Mouse (Mus musculus) kidney, postnatal 10 days (tissue): ENCODE measurements around the gene Cln3.

Experiments used
- DNase-seq: peaks from one replicate; pipeline ENCODE4 v3.0.0; 2021; ENCODE audit warnings: mixed read lengths

Cln3 gene

DNA sequence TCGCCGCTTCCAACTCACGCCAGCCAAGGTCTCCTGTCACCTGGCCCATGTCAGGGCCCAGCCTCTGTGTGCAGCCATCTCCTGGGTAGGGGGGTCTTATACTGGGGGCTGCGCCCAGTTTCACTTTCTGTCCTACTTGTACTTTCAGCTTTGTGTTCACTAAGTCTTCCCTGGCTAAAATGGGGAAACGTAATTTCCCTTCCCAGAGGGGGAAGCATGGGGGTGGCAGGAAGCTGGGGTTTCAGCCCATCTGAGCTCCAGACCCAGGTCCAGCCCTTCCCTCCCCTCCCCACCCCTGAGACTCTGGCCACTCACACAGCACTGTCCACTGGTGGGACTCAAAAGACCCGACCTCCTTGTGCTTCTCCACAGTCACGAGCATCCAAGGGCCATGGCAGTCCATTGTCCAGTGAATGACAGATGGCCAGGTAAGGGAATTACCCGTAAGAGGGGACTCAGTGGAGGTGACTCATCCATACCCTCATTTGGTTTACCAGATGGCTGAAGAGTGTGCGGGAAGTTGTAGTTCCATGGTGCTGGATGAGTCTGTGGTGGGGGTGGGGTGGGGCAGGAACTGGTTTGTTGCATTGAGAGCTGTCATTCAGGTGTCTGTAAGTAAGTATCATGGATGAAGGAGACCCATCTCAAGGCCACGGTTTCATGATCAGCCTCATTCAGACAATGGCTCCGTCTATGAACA, 9.4 kb upstream of the Cln3 start, which contains the start of gene Il27:
TSS of gene Il27 (minus strand) at position 80 of the 700 bp plus-strand sequence.
- no peak for DNase-seq

DNA sequence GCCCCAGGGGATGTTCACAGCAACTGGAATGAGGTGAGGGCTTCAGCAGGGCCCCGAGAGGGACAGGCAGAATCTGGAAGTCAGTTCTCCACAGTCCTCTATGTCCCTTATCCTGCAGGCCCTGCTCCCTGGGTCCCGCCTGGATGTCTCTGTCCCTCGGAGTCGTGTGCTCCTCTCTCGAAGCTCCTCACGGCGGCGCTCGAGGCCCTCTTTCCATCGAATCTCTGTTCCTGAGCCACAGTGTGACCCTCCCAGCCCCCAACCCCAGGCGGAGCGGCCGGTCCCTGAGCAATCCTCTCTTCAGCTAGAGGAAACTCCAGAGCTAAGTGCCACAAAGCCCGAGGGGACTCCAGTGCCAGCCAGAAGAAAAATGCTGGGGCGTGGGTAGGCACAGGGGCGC, 2.2 kb upstream of the Cln3 start:
- DNase-seq = peak; percentile 86

DNA sequence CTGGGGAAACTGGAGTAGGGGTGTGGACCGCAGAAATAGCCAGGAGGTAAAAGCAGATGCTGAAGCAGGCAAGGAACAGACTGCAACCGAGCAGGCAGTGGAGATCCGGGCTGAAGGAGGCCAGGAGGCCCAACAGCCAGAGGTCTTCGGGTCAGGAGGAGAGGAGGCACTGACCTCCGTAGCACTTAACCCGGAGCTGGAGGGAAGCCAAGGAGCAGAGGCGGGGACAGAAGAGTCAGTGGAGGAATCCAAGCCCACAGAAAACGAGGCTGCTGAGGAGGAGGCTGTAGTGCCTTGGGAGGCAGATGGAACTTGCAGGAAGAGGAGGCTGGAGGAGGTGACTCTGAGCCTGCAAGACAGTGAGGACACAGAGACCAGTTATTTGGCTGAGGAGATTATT, 1.2 kb upstream of the Cln3 start:
- peak; percentile 69 for DNase-seq

DNA sequence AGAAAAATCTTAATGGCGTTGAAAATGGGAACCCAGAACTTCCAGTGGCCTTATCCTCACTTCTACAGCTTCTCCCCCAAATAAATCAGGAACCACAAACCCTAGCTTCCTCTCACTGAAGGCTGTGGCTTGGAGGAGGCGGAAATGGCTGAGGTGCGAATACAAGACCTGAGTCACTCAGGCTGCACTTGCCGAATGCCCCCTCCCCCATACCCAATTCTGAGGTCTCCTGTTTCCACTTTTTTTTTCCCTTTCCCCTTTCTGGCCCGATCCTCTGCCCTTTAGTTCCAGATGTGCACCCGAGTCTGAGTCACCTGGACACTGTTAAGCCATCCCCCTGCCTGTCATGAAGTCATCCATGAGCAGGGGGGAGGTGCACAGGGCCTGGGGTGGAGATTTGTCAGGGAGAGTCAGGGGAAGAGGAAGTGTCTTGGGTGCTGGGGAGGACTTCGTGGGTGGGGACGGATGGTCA, 1.1 kb downstream of the Cln3 start, which contains the start of gene Apobr:
TSS of gene Apobr (plus strand) at position 437 of the 472 bp plus-strand sequence.
- DNase-seq = no peak

DNA sequence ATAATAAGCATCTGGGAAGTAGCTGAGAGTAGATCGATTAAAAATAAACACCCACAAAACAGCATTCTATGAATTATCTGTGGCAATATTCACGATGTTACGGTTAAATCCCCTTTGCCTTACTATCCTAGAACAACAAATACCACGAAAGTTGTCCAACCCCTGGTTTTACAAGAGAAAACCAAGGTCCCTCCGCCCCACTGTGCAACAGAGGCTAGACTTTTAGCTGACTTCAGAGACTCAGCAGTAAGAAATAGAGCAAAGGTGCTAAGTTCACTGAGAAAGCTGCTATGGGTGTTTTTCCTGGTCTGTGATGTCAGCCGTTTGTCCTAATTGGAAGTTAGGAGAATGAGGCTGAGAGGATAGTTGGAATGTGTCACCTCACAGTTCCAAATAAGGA, 1.9 kb downstream of the Cln3 start:
- no peak for DNase-seq

DNA sequence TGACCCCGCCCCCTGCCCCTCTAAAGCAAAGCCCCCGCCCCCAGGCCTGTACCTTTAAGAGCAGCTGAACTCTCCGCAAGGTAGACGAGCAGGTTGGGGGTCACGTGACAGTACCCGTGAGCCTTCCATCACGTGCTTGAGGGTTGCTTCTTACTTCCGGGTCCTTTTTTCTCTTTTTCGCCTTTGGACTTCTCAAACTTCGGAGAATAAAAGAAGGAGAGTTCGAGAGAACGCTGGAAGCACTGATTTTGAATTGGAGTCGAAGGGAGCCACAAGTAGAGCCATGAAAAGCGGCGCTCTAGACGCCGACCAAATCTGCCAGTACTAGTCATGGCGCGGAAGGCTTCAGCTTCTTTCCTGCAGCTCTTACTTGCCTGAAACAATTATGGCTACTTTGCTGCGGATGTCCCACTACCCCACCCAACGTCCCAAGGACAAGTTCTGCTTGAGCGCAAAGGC, 2.3 kb downstream of the Cln3 start:
- DNase-seq = peak; percentile 93

DNA sequence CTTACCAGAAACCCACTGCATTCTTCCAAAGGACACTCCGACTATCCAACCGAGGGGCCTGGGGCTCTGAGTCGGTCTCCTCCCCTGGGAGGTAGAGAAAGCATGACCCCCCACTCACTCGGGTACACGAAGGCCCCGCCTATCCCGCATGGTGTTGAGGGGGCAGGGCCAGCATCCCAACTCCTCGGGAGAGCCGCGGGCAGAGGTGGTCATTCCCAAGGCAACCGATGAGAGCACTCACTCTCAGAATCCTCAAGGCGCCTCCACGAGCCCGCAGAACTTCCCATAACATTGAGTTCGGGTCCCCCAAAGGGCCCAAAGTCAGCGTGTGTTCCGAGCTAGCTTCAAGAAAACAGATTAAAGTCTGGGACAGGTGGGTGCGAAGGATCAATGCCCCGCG, 2.9 kb downstream of the Cln3 start:
- DNase-seq = peak; percentile 59

DNA sequence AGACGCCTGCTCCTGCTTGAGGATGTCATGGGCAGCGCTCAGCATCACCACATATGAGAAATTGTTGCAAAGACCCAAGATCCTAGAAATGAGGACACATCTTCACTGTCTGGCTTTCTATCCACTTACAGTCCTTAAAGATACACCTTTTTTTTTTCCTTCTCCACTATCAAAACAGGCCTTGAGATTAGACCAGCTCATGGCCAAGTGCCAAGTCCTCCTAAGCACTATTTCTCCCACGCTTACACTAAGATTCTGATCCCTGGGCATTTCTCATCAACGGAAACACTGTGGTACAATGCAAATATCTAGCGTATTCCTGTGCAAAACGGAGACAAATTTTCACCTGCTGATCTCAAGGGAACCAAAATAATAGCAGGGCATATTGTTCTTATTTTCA, 4.0 kb downstream of the Cln3 start:
- DNase-seq = no peak

DNA sequence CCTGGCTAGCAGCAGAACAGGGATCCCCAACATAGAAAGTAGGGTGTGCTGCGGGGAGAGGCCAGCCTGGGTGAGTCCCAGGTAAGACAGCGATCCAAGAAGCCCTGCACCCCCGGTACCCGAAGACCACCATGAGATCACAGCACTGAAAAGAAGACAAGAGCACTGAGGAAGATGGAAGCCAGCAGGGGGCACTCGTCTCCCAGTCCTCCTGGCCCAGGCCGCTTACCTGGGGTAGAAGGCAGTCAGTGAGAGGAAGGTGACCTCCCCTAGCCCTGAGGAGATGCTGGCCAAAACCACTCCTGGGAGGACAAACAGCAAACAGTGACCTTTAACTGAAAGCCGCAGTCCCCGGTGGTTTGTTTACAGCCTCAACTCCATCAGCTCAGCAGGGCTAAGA, 6.4 kb downstream of the Cln3 start:
- peak; percentile 81 for DNase-seq

DNA sequence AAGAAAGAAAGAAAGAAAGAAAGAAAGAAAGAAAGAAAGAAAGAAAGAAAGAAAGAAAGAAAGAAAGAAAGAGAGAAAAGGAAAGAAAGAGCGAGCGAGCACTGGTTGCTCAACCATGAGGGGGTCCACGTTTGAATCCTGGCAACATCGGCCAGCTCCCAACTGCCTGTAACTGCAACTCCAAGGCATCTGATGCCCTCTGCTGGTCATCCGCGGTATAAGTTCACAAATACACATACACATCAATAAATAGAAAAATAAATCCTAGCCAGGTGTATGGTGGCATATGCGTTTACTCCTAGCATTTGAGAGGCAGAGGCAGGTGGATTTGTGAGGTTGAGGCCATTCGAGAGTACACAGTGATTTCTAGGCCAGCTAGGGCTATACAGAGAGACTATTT, 8.7 kb downstream of the Cln3 start:
- DNase-seq = peak; percentile 77

DNA sequence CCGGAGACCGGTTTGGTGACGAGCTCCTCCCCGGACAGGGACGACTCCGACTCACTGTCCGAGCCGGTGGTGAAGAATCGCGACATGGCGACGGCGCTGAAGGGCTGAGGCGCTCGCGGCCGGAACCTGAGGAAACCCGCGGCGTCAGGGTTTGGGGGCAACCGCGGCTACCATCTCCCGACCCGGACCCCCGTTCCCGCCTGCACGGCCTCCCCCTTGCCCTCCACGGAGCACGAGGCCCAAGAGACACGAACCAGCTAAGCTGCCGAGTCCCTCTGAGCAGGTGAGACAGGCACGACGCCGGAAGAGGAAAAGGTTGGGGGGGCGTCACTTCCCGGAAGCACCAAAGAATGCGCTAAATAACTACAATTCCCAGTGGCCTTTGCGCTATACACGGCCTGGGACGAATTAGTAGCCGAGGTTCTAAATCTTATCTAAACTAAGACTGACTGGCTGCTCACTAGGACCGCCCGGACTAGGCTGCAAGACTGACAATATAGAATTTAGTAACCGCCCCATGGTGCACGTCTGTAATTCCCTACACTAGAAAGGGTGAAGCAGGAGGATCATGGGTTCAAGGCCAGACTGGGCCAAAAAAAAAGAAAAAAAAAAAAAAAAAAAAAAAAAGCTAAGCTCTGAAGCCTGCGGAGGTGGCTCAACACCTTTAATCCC, 19.4 kb downstream of the Cln3 start, which contains the start of gene Eif3c:
TSS of gene Eif3c (minus strand) at position 318 of the 672 bp plus-strand sequence.
- DNase-seq = peak; percentile 89

DNA sequence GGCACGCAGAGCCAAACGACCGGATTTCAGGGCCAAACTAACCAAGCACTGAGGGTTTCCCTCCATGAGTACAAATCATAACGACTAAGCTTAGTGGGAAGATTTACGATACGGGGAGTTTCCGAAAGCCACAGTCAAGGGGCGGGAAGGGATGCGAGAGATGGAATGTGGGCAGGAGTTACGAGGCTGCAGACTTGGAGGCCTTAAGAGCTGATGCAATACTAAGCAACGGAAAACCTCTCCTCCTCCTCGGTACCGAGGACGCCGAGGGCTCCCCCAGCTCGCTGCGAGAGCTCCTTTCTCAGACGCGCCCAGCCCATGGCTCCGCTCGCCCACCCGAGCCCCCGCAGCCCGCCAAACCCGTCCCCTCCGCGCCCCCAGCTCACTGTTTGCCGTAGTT, 19.9 kb downstream of the Cln3 start:
- peak; percentile 51 for DNase-seq

DNA sequence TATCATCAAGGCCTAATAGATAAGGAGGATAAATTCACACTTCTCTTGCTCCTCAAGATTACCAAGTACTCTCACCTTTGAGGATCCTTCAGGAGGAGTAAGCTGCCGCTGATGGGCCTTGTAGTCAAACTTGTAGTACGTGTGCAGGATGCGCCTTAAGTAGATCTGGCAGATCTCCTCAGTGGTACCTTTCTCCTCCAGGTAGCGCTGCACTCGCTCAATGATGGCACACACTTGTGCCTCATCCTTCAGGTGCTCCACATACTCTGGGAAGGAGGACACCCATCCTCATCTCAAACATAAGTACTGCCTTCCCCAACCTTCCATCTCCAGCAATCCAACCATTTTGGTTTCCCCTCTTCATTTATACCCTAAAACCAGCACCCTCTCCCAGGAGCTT, 29.0 kb downstream of the Cln3 start:
- DNase-seq = no peak

DNA sequence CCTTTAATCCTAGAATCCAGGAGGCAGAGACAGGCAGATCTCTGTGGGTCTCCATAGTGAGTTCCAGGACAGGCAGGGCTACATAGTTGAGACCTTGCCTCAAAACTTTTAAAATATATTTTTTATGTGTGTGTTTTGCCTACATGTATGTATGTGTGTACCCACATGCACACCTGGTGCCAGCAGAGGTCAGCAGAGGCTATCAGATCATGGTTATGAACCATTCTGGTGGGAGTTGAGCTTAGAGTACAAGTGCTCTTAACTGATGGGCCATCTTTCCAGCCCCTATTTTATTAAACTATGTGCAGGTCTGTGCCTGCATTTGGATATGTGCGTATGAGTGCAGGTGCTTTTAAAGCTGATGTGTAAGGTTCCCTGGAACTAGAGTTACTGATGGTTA, 30.8 kb downstream of the Cln3 start:
- no peak for DNase-seq

DNA sequence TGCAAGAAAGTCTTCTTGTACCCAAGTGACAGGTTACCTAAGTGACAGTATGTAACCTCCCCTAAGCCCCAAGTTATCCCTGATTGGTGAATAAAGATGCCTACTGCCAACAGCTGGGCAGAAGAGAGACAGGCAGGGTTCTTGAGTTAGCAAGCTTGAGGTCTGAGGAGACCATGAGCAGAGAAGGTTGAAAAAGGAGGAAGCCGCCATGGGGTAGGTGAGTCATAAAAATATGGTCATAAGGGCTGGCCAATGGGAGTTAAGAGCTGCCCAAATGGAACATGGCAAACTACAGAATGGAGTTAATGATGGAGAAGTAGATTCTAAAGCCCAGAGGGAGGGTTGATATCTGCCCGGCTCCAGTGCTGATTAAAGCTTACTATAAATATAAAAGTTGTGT, 40.0 kb downstream of the Cln3 start:
- no peak for DNase-seq

DNA sequence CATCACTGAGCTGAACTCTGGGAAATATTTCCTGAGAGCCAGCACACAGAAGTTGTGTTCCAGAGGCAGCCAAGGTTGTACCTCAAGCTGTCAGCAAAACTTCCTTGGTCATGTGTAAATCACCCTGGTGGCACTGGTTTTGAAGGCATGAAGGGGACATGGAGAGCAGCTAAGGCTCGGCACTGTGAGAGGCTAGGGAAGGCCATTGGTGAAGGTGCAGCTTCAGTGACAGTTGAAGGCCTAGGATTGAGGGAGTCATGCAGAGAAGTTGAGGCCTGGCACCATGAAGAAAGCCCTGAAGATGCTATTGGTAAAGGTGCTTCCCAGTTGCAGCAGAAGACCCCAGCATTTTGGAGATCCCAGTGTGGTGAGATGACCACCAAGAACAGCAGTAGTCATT, 44.0 kb downstream of the Cln3 start:
- DNase-seq = no peak

DNA sequence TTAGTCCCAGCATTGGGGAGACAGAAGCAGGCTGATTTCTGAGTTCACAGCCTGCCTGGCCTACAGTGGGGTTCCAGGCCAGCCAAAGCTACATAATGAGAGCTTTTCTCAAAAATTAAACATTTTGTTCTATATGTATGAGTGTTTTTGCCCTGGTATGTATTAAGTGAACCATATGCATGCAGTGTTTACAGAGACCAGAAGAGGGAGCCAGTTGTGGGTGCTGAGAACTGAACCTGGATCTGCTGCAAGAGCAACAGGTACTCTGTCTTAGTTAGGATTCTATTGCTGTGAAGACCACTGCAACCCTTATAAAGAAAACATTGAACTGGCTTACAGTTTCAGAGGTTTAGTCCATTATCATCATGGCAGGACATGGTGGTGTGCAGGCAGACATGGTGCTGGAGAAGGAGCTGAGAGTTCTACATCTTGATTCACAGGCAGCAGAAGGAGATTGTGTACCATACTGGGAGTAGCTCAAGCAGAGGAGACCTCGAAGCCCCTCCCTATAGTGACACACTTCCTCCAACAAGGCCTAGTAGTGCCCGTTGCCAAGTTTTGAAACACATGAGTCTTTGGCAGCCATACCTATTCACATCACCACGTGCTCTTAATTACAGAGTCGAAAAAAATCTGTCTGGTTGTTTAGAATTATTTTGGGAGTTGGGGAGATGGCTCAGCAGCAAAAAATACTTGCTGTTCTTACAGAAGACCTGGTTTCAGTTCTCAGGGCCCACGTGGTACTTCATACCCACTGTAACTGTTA, 47.6 kb downstream of the Cln3 start:
- DNase-seq = peak; percentile 19

DNA sequence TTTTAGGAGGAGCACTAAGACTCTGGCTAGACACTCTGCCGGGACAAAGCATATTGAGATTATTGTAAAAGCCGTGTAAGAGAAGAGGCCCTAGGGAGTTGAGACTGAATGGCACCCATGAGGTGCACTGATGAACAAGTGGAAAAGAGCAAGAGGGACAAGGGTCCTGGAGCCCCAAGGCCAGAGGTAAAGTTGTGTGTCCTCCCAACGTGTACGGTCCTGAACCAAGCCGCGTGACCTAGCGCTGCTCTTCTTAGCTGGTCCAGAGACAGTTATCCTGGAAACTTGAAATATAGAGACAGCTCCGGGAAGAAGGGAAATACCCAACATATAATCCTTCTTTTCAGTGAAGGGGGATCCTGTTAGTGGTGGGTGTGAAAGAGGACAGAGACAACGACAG, 49.2 kb downstream of the Cln3 start:
- no peak for DNase-seq

DNA sequence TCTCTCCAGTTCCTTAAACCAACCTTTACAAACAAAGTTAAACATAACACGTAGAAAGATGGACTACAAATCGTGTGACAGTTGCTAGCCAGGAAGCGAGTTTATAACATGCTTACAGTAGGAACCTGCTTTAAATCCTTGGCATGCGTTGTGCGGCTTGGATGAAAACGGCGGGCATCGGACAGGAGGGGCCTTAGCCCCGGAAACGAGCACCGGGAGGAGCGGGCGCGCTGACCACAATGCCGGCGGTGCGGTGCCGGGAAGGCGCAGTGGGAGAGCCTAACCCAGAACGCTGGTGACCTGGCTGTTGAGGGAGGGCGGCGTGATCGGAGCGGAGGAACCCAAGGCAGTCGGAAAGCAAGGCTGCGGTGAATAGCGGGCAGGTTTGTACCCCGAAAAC, 49.9 kb downstream of the Cln3 start:
- DNase-seq = peak; percentile 31

DNA sequence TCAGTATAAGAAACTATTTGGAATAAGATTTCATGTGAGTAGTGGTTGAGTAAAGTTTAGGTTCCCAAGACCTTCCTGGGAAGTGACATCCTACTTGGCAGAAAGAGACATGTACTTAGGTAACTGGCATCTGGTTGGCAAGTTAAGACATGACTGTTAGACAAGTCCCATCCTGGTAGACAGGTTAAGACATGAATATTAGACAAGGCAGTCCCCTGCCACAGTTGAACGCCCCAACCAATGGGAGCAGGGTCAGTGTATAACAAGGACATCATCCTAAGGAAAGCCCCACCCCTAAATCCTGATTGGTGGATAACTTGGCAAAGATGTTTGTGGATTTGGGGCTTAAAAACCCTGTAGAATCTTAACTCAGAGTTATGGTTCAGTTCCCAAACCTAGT, 52.2 kb downstream of the Cln3 start:
- no peak for DNase-seq

DNA sequence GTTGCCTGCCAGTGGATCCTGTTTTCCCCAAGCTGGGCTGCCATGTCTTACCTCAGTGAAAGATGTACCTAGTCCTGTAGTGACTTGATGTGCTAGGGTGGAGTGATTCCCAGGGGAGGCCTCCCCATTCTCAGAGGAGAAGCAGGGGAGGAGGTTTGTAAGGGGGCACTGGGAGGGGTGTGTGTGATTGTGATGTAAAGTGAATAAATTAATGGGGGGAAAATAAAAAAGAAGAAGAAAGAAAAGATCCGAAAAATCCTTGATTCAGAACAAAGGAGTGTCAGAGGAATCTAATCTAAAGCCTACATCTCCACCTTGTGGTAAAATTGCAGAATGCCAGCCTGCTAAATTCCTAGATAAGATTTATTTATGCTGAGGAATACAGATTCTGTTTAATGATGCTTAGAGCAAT, 57.4 kb downstream of the Cln3 start:
- DNase-seq = peak; percentile 37

DNA sequence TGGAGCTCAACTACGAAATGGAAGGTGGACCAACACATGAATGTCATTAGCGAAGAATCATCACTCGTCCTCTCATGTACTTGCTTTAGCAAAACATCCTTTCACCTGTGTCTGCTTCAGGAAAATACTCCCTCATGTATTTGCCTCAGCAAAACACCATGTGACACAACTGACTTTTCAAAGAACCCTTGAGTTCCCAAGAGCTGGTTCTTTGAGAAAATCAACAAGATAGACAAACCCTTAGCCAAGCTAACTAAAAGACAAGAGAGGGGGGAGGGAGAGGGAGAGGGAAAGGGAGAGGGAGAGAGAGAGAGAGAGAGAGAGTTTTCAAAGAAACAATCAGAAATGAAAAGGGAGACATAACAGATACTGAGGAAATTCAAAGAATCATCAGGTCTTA, 62.3 kb downstream of the Cln3 start:
- no peak for DNase-seq
